Mouse (Mus musculus) embryo, embryonic 9.5 days (tissue): ENCODE results near the gene Brca2.

Experiments used
- DNase-seq: peaks from one replicate; pipeline ENCODE4 v3.0.0-alpha.2; 2017; ENCODE audit errors: extremely low spot score

Gene Brca2

DNA sequence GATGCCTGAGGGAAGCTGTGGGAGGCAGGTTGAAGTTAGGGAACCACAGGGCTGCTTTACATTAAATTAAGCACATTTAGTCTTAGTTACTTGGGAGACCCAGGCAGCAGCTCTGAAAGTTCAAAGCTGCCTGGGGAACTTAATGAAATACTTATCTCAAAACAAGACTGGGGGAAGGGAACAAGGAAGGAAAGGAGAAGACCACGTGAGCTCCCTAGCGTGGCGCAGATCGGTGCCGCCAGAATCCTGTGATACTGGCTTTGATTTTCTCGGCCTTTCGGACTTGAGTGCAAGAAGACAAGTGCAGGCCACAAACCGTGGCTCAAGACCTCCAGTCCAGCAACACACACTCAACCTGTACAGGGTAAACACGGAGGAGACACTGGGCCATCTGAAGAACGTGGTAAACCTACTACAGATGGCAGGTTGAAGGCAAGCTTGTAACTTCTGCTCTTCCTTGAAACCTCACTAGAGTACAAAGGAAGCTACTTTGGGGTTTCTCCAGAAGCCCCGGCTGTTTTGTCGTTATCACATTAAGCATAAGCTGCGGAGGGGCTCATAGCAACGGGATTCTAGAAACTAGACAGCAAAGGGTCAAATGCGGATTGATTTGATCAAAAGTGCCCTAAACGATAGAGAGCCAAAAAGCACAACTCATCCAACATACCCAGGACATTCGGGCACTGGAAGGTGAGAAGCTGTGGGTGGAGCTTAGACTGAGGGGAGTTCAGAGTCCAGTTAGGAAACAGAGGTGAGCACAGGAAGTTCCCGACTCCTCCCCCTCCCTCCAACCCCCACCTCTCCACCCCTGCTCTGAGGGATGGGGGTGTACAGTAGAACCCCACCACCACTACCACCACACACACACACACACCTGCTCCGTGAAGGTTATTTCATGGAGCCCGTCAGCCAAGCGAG is 76.0 kb downstream of the Brca2 start:
- no peak for DNase-seq

DNA sequence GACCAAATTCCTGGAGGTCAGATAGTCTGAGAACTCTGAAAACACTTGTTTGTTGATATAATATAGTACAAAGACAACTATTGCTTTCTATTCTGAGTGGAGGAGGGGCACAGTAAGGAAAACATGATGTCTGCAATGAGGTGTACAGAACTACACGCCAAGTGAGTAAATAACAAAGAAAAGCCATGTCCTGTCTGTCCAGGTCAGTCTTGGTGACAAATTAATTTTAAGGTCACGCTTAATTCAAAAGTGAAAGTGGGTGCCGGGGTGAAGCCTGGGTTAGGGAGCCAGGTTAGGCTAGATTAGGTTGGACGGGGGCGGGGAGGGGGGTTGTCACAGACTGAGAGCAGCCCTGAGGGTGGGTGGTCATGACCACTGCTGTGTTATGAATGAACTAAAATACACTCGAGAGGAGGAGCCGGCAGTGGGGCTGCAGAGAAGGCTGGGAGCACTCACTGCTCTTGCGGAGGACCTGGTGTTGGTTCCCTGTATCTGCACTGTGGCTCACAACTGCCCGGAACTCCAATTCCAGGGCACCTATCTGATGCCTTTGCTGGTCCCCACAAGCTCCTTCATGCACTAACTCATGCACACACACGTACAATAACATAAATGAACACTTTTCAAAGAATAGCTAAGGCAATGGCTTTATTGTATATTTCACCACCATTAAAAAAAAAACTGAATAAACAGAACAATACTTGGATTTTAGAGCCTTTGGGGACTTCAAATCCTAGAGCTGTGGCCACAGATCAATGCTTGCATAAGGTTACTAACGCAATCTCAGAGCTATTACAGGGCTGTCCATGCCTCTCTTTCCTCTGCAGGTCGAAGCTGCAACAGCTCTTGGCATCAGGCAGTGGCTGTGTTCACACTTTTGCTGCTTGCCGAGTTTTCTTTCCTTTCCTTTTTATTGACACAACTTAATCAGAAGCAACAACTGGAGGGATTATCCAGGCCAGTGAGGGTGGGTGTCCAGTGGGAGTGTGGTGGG is 77.2 kb downstream of the Brca2 start:
- no peak for DNase-seq

- DNase-seq: no peak
These were observed 78.4 kb downstream of the Brca2 start for GRCm38 (mm10) chr5:150600554-150601440.

DNA sequence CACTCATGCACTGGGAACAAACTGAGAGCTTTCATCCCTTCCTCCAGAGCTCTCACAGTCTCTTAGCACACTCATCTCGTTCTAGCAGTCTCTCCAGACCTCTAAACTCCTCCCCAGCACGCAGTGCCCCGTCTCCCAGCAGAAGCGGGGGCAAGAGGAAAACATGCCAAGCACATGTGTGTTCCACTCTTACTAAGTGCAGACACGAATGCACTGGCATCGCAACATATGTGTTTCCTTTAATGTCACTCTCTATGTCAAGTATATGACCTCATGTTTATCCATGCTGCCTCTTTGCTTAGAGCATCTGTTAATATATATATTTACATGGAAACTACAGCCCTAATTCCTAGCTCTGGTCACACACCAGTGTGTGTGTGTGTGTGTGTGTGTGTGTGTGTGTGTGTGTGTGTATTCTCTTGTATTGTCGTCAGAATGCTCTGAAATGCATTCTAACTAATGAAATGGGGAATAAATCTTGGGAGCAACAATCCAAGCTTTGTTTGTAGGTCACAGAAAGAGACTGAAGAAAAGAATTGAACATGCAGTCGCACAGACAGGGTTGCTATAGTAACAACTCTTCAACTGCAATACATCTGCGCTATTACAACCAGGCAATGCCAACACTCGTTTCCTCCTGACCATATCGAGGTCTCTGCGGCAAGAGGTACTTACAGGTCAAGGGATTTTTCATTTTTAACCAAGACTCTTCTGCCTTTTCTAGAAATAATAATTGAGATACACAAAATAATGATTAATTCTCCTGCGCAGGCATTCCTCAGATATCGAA is 79.2 kb downstream of the Brca2 start:
- no peak for DNase-seq

GRCm38 (mm10) chr5:150606131-150606530 is 83.7 kb downstream of the Brca2 start:
- no peak for DNase-seq

GRCm38 (mm10) chr5:150607631-150608030 is 85.2 kb downstream of the Brca2 start:
- DNase-seq: no peak

- no peak for DNase-seq
These were observed 88.7 kb downstream of the Brca2 start for GRCm38 (mm10) chr5:150611136-150611535.

GRCm38 (mm10) chr5:150611697-150612096 is 89.3 kb downstream of the Brca2 start:
- no peak for DNase-seq

GRCm38 (mm10) chr5:150614054-150614453 is 91.6 kb downstream of the Brca2 start:
- DNase-seq: no peak

GRCm38 (mm10) chr5:150616216-150616615 is 93.8 kb downstream of the Brca2 start:
- DNase-seq: no peak

- DNase-seq: no peak
These were observed 94.3 kb downstream of the Brca2 start for GRCm38 (mm10) chr5:150616731-150617130.

GRCm38 (mm10) chr5:150618599-150619355 is 96.3 kb downstream of the Brca2 start:
- no peak for DNase-seq
